Mouse (Mus musculus): Measurements from ENCODE around the gene Rnf150. TPM values are rescaled to one million over a fixed set of nuclear protein-coding genes. Genes with fewer than 3 reads are reported as not detected.

The Rnf150 gene
- total RNA-seq, 2 experiments from 2014 or later = 26.0 to 34.8 TPM

DNA sequence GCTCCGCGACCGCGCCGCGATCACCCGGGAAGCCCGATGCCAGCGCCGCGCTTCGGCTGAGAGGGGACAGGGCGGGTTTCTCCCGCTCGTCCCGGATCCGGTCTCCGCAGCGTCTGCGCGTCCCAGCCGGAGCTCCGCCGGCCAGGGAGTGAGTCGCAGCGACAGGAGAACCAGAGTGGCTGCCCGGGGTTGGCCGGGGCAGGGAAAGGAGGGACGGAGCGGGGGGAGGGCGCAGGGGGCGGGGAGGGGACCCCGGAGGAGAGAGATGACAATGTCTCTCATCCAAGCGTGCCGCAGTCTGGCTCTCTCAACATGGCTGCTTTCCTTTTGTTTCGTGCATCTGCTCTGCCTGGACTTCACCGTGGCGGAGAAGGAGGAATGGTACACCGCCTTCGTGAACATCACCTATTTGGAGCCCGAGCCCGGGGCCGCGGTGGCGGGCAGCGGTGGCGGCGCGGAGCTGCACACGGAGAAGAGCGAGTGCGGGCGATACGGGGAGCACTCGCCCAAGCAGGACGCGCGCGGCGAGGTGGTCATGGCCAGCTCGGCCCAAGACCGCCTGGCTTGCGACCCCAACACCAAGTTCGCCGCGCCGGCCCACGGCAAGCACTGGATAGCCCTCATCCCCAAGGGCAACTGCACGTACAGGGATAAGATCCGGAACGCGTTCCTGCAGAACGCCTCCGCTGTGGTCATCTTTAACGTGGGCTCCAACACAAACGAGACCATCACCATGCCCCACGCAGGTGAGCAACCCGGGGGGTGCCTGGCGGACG, 777 bp downstream of the Rnf150 start:
- DNase-seq = peak; percentile 85
- Histone ChIP-seq H3K4me3 (peak overlapping the region; percentile 95), H3K27ac (peak overlapping the region; percentile 96)
- no peak for TF ChIP-seq CTCF (IDR thresholded peaks at IDR 0.05)
- intact Hi-C loops (cut with DNase I) = loop anchor here (1.0 to 5.0 kb wide), 4 partner anchors 87 to 225 kb away; no protein-coding TSS in a partner anchor

DNA sequence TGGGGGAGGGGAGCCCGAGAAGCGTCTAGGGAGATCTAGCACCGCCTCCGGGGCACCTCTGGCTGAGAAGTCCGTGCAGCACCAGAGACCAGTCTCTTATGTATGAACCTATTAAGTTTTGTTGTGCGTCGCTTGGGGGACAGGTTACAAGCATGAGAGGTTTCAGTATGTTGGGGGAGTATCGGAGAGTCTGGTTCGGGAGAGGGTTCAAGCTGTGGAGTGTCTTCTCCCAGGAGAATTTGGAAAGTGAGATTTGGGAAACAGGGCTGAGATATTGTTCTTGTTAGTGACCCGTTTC, 1.3 kb downstream of the Rnf150 start:
- H3K27ac ChIP-seq = peak overlapping the region; percentile 96
- intact Hi-C loops (cut with DNase I) = loop anchor here (2.0 to 5.0 kb wide), 3 partner anchors 87 to 172 kb away; no protein-coding TSS in a partner anchor
- no peak for TF ChIP-seq CTCF (IDR thresholded peaks at IDR 0.05)
- DNase-seq = peak; percentile 74
- H3K4me3 ChIP-seq = peak overlapping the region; percentile 95

GRCm38 (mm10) chr8:82865239-82865638, 2.1 kb downstream of the Rnf150 start:
- no peak for DNase-seq
- intact Hi-C loops (cut with DNase I) = loop anchor here (2.0 to 5.0 kb wide), 3 partner anchors 77 to 172 kb away; no protein-coding TSS in a partner anchor
- H3K27ac ChIP-seq = peak overlapping the region; percentile 96

DNA sequence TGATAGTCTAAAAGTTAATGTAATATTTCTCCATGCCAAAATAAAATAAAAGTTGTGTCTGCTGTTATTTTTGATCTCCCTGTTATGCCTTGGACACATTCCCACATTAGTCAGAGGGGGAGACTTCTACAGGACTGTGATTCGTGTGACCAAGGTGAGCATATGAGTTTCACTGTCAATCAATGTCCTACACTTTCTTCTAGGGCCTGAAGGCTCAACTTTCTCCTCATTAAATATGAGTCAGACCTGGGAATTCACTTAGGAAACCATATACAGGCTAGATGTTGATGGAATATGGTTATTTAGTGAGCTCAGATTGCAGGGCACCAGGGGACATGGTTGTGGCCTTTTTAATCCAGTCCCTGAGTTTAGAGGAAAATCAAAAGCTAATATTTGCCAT, 3.1 kb downstream of the Rnf150 start:
- no peak for TF ChIP-seq CTCF (IDR thresholded peaks at IDR 0.05)
- intact Hi-C loops (cut with DNase I) = loop anchor here (5.0 kb wide), 1 partner anchor 76 kb away; no protein-coding TSS in a partner anchor
- H3K4me3 ChIP-seq = peak overlapping the region; percentile 95
- no peak for DNase-seq
- peak overlapping the region; percentile 96 for H3K27ac ChIP-seq

More at GRCm38 (mm10) chr8:82865239-82865638, 2.1 kb downstream of the Rnf150 start:
- H3K4me3 ChIP-seq = peak overlapping the region; percentile 95
- TF ChIP-seq CTCF (IDR thresholded peaks at IDR 0.05) = no peak

GRCm38 (mm10) chr8:82870840-82871490, 7.8 kb downstream of the Rnf150 start:
- intact Hi-C loops (cut with DNase I) = no loop called here
- TF ChIP-seq CTCF (IDR thresholded peaks at IDR 0.05) = no peak
- Histone ChIP-seq H3K4me3 (peak overlapping the region; percentile 13; the same call in 1 of the 2 replicates), H3K27ac (peak overlapping the region; percentile 75)
- no peak for DNase-seq

DNA sequence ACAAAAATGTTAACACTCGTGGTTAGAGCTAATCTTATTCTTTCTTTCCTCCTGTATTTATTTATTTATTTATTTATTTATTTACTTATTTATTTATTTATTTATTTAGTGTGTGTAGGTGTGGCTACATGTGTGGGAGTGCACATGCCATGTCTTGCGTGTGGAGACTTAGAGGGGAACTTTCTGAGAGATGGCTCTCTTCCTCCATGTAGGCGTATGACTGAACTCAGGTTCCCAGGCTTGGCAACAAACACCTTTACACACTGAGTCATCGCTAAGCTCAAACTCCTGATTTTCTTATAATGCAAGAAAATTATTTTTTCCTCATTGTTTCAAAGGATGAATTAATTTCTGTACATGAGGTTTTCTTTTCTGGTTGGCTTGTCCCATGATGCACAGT, 8.8 kb downstream of the Rnf150 start:
- no peak overlapping the region for H3K4me3 ChIP-seq
- no peak for TF ChIP-seq CTCF (IDR thresholded peaks at IDR 0.05)
- DNase-seq = no peak
- intact Hi-C loops (cut with DNase I) = no loop called here
- peak overlapping the region; percentile 75 for H3K27ac ChIP-seq

DNA sequence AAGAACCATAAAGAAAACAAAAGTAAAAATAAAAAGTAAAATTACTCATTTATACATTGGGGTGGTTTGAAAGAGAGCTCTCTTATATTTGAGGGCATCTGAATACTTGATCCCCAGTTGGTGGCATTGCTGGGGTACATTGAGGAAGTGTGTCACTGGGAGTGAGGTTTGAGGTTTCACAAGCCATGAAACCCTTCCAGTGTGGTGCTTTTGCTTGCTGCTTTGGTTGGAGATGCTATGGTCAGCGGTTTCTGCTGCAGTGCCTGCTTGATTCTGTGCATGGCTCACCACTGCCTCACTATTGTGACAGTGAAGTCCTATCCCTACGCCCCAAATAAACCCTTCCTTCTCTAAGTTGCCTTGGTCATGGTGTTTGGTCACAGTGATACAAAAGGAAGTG, 10.9 kb downstream of the Rnf150 start:
- no peak for TF ChIP-seq CTCF (IDR thresholded peaks at IDR 0.05)
- peak overlapping the region; percentile 48; the same call in 1 of the 2 replicates for H3K27ac ChIP-seq
- no peak overlapping the region for H3K4me3 ChIP-seq
- intact Hi-C loops (cut with DNase I) = no loop called here
- DNase-seq = no peak

GRCm38 (mm10) chr8:82875135-82875534, 12.0 kb downstream of the Rnf150 start:
- intact Hi-C loops (cut with DNase I) = no loop called here
- Histone ChIP-seq H3K27ac (peak overlapping the region; percentile 48), H3K4me3 (no peak overlapping the region)
- no peak for TF ChIP-seq CTCF (IDR thresholded peaks at IDR 0.05)
- no peak for DNase-seq

DNA sequence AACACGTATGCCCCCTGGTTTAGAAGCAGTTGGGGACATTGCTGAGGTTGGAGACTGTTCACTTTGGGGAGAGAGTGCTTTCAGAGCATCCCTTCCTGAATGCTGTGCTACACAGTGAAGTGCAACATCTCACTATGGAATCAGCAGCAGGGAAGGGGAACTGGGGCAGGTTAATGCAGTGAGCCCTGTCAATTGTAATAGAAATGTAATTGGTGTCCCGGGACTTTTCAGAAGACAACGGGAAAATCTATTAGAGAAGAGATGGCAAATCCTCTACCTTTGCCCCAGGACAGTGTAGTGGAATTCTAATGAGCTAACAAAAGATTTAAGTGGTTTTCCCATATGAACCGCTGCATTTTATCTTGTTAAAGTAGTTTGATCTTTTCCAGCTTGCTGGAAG, 21.3 kb downstream of the Rnf150 start:
- intact Hi-C loops (cut with DNase I) = no loop called here
- H3K4me3 ChIP-seq = no peak overlapping the region
- H3K27ac ChIP-seq = no peak overlapping the region
- DNase-seq = no peak
- TF ChIP-seq CTCF (IDR thresholded peaks at IDR 0.05) = no peak

- peak overlapping the region; percentile 46; the same call in 1 of the 2 replicates for H3K27ac ChIP-seq
- intact Hi-C loops (cut with DNase I) = loop anchor here (5.0 kb wide), 1 partner anchor 40 kb away; no protein-coding TSS in a partner anchor
- no peak for TF ChIP-seq CTCF (IDR thresholded peaks at IDR 0.05)
- no peak overlapping the region for H3K4me3 ChIP-seq
- DNase-seq = no peak
These were observed 24.1 kb downstream of the Rnf150 start for GRCm38 (mm10) chr8:82887234-82887633.

- TF ChIP-seq CTCF (IDR thresholded peaks at IDR 0.05) = no peak
- H3K27ac ChIP-seq = no peak overlapping the region
- no peak for DNase-seq
- H3K4me3 ChIP-seq = no peak overlapping the region
- intact Hi-C loops (cut with DNase I) = loop anchor here (5.0 kb wide), 1 partner anchor 38 kb away; no protein-coding TSS in a partner anchor
These were observed 26.0 kb downstream of the Rnf150 start for GRCm38 (mm10) chr8:82889062-82889720.

DNA sequence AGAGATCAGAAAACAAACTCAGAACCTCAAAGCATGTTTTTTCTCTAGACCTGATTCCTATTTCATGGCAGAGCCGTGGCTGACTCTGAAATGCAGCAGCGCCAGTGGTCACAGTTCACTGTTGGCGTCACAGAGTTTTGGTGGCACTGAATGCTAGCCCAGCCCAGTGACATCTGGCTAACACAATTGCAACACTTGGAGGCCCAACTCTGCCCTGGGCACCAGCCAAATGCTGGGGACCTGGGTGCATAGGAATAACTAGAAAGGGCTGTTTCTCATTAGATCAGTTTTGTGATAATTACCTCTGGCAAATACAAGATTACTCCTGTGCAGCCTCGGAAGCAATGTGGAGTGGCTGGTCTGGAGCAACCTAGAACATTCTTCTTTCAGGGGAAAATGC, 31.9 kb downstream of the Rnf150 start:
- TF ChIP-seq CTCF (IDR thresholded peaks at IDR 0.05) = no peak
- DNase-seq = peak; percentile 47
- intact Hi-C loops (cut with DNase I) = no loop called here
- Histone ChIP-seq H3K27ac (peak overlapping the region; percentile 63), H3K4me3 (no peak overlapping the region)

DNA sequence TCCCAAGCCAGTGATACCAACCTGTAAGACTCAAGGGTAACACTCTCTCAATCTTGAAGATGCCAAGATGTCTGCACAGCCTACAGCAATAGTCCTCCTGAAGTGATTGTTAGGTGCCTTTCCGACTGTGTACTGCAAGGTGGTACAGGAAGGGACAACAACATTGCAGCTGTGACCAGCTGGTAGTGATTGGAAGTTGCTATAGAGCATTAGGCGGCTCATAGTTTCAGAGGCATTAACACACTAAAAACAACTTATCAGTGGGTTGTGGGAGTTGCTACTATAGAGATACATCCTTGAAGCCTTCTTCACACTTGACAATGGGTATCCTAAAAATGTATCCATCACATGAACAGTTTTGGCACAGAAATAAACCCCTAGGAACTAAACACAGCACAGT, 33.6 kb downstream of the Rnf150 start:
- DNase-seq = no peak
- no peak for TF ChIP-seq CTCF (IDR thresholded peaks at IDR 0.05)
- Histone ChIP-seq H3K27ac (peak overlapping the region; percentile 79), H3K4me3 (no peak overlapping the region)
- intact Hi-C loops (cut with DNase I) = no loop called here
